13 mouse cellular contexts compared by ENCODE assay signal in genomic region chr5:36228405-36229370, GRCm38 (mm10). TPM values are rescaled to one million over a fixed set of nuclear protein-coding genes. Genes with fewer than 3 reads are reported as not detected.
DNase-seq lines count a peak whose midpoint lies in the region; ATAC-seq and TF ChIP-seq lines count a peak whose summit lies in the region.
"Had no signal": no experiment of that assay in that cellular context is flagged by ENCODE, and none has a peak within 500 bp of the region (broad histone marks: within the 10 kb centered on the region; RNA-seq: fewer than 3 reads in every experiment).

No protein-coding gene starts in this region.

- H3K9ac ChIP-seq in lung, embryonic 14.5 days, result no peak overlapping the region
- H3K9ac ChIP-seq in forebrain, embryonic 12.5 days, result peak overlapping the region; percentile 1; the same call in 1 of the 2 replicates
- no peak overlapping the region for H3K9ac ChIP-seq in intestine, embryonic 15.5 days
- H3K9ac ChIP-seq: limb, embryonic 13.5 days had no signal

- ATAC-seq in lung, embryonic 14.5 days (ENCODE audit: insufficient read depth), result no peak
- peak; percentile 59 for ATAC-seq in forebrain, embryonic 12.5 days (ENCODE audit: low FRiP score)
- ATAC-seq in intestine, embryonic 15.5 days, result no peak

- TF ChIP-seq CTCF in lung, embryonic 14.5 days (IDR thresholded peaks at IDR 0.05; ENCODE audit: low read depth), result no peak

- H3K36me3 ChIP-seq in lung, embryonic 14.5 days (ENCODE audit: insufficient read depth), result no peaks in the 10 kb centered on the region
- no peaks in the 10 kb centered on the region for H3K36me3 ChIP-seq in forebrain, embryonic 12.5 days (replicated peaks)
- no peaks in the 10 kb centered on the region for H3K36me3 ChIP-seq in intestine, embryonic 15.5 days
- H3K36me3 ChIP-seq: G1E; limb, embryonic 13.5 days had no signal

- H3K4me1 ChIP-seq in lung, embryonic 14.5 days (ENCODE audit: insufficient read depth), result no peaks in the 10 kb centered on the region
- peaks cover 53% of the 10 kb centered on the region for H3K4me1 ChIP-seq in forebrain, embryonic 12.5 days
- peaks cover 18% of the 10 kb centered on the region for H3K4me1 ChIP-seq in intestine, embryonic 15.5 days (replicated peaks)

- peak; percentile 10 for DNase-seq in lung, embryonic 14.5 days
- no peak for DNase-seq in lung, postnatal 10 days
- peak; percentile 41 for DNase-seq in mesoderm, embryonic 11.5 days (ENCODE audit: low read depth, low spot score)
- peak; percentile 98 for DNase-seq in retina, postnatal 1 day
- DNase-seq in thymus, postnatal 10 days (ENCODE audit: low spot score in 2 of 2), result no peak
- no peak for DNase-seq in frontal cortex, postnatal 36 days (ENCODE audit: low spot score in 2 of 2)
- DNase-seq: lung, postnatal 36 days had no signal

- no peak overlapping the region for H3K4me2 ChIP-seq in lung, embryonic 14.5 days
- peak overlapping the region; percentile 19; the same call in 1 of the 2 replicates for H3K4me2 ChIP-seq in forebrain, embryonic 12.5 days
- no peak overlapping the region for H3K4me2 ChIP-seq in intestine, embryonic 15.5 days (replicated peaks)
- H3K4me2 ChIP-seq: limb, embryonic 13.5 days had no signal

- WGBS in lung, embryonic 14.5 days, result 58% methylated on average over 23 of the region's 23 CpGs
- 33% methylated on average over 23 of the region's 23 CpGs for WGBS in forebrain, embryonic 12.5 days
- 75% methylated on average over 23 of the region's 23 CpGs for WGBS in intestine, embryonic 15.5 days

- no peaks in the 10 kb centered on the region for H3K9me3 ChIP-seq in lung, embryonic 14.5 days (ENCODE audit: low read depth, low read length)
- no peaks in the 10 kb centered on the region for H3K9me3 ChIP-seq in forebrain, embryonic 12.5 days
- no peaks in the 10 kb centered on the region for H3K9me3 ChIP-seq in intestine, embryonic 15.5 days
- H3K9me3 ChIP-seq: G1E; limb, embryonic 13.5 days had no signal

- no peaks in the 10 kb centered on the region for H3K27me3 ChIP-seq in lung, embryonic 14.5 days (ENCODE audit: insufficient read depth, low read length)
- no peaks in the 10 kb centered on the region for H3K27me3 ChIP-seq in forebrain, embryonic 12.5 days
- no peaks in the 10 kb centered on the region for H3K27me3 ChIP-seq in intestine, embryonic 15.5 days (replicated peaks)
- H3K27me3 ChIP-seq: limb, embryonic 13.5 days had no signal

- H3K4me3 ChIP-seq in lung, embryonic 14.5 days (ENCODE audit: low read depth, low read length), result no peak overlapping the region
- H3K4me3 ChIP-seq in forebrain, embryonic 12.5 days (replicated peaks), result no peak overlapping the region
- no peak overlapping the region for H3K4me3 ChIP-seq in intestine, embryonic 15.5 days (replicated peaks)
- H3K4me3 ChIP-seq: limb, embryonic 13.5 days had no signal

- H3K27ac ChIP-seq in lung, embryonic 14.5 days (ENCODE audit: low read depth), result no peak overlapping the region
- H3K27ac ChIP-seq in forebrain, embryonic 12.5 days, result peak overlapping the region; percentile 66
- no peak overlapping the region for H3K27ac ChIP-seq in intestine, embryonic 15.5 days
- H3K27ac ChIP-seq: limb, embryonic 13.5 days had no signal

RNA-seq across cellular contexts. Expression of gene Psapl1, which starts 24.9 kb away (rescaled TPM):
- polyA plus RNA-seq in lung, embryonic 14.5 days (2014; fragmentation: Nextera tagmentation; extraction: Ambion mirVana), result 0.20 TPM in 1 of 2 replicates, not detected in the other
- 0.09 TPM in 1 of 2 replicates, not detected in the other for polyA plus RNA-seq in forebrain, embryonic 12.5 days (2016; fragmentation: Nextera tagmentation; extraction: Ambion mirVana)
- polyA plus RNA-seq in intestine, embryonic 15.5 days (2015; fragmentation: Nextera tagmentation; extraction: Ambion mirVana), result 0.05 and 0.06 TPM in 2 replicates
- polyA plus RNA-seq: frontal cortex, adult 2 months; G1E; heart, embryonic 14.5 days had no signal

Comparison
In these comparisons a context has a peak if more than half of its experiments do, and no peak if none do; other contexts are left out.
1. DNase-seq: peak in lung, embryonic 14.5 days (single experiment), mesoderm, embryonic 11.5 days (single experiment) and retina, postnatal 1 day (single experiment); none in lung, postnatal 10 days (single experiment), thymus, postnatal 10 days (0 of 2) and frontal cortex, postnatal 36 days (0 of 2).